ENCODE assay signal across 8 mouse cellular contexts in the genomic region with DNA sequence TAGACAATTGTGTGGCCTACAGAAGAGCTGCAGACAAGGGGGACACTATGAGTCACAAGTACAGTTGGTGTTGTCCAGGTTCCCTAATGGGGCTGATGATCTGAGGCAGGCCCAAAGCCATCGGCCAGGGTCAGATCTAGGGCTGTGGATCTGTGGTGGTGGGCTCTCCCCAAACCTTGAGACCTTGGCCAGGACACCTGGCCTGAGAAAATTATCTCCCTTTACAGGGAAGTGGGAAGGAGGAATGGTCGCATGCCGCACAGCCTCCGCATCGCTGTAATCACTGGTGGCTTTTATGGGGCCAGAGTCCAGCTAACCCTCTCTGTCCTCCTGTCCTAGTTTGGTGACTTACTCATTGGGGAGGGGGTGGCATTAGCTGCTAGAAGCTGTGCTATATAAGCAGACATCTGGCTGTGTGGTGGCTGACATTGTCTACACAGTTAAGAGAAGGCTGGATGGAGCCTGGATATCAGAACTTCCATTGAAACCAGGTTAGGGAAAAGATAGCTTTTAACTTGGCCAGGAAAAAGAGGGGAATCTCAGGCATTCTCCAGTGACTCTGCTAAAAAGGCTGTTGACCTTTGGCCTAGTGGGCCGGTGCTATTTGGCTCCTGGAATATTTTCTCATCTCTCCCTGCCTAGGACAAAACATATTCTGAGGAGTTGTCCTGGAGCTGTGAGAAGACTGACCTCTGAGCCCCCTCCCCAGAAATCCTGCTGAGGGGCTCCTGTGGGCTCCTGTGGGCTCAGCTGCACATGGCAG. TPM values are rescaled to one million over a fixed set of nuclear protein-coding genes. Genes with fewer than 3 reads are reported as not detected.
DNase-seq lines count a peak whose midpoint lies in the region; ATAC-seq and TF ChIP-seq lines count a peak whose summit lies in the region.

No protein-coding gene starts in this region.

- 46% methylated on average over 6 of the region's 6 CpGs for WGBS in lung, adult 2 months
- WGBS in forebrain, embryonic 14.5 days, result 81% methylated on average over 6 of the region's 6 CpGs
- 75% methylated on average over 6 of the region's 6 CpGs for WGBS in midbrain, embryonic 15.5 days

- no peak for TF ChIP-seq CTCF in lung, adult 2 months (IDR thresholded peaks at IDR 0.05; ENCODE audit: insufficient read depth, low read length)

- H3K27ac ChIP-seq in forebrain, embryonic 14.5 days (ENCODE audit: low read depth, low read length), result peak overlapping the region; percentile 49; the same call in 1 of the 2 replicates
- H3K27ac ChIP-seq in midbrain, embryonic 15.5 days, result 0 out of 2 replicates have a peak overlapping the region, but pooled peaks have one; percentile 98

- no peak for DNase-seq in lung, adult 2 months
- no peak for DNase-seq in lung, postnatal 25 days (ENCODE audit: low spot score)
- DNase-seq in forebrain, embryonic 14.5 days (ENCODE audit: low spot score), result no peak
- DNase-seq in kidney, adult 9 months, result peak; percentile 80
- no peak for DNase-seq in frontal cortex, adult 2 months (ENCODE audit: extremely low spot score in 1 of 2, low spot score in 1 of 2)
- DNase-seq in c-Kit-positive CD71-positive TER-119-positive erythroid progenitor cells, embryonic 14.5 days (ENCODE audit: low spot score), result no peak
- DNase-seq in cerebellum, adult 8-10 months, result no peak

- 0 out of 2 replicates have a peak, but pooled peaks cover 3% of the 10 kb centered on the region for H3K36me3 ChIP-seq in forebrain, embryonic 14.5 days (ENCODE audit: control insufficient read depth, insufficient read depth, low read length)
- H3K36me3 ChIP-seq in midbrain, embryonic 15.5 days (replicated peaks), result no peaks in the 10 kb centered on the region

- H3K27me3 ChIP-seq in forebrain, embryonic 14.5 days (replicated peaks; ENCODE audit: control insufficient read depth, insufficient read depth, low read length), result peaks cover 10% of the 10 kb centered on the region; the same call in 1 of the 2 replicates
- peaks cover 13% of the 10 kb centered on the region for H3K27me3 ChIP-seq in midbrain, embryonic 15.5 days (replicated peaks)

- no peak for TF ChIP-seq POLR2A in lung, adult 2 months (IDR thresholded peaks at IDR 0.05; ENCODE audit: borderline replicate concordance, extremely low read depth, low read depth, low read length)

- peak overlapping the region; percentile 96 for H3K4me2 ChIP-seq in forebrain, embryonic 14.5 days (ENCODE audit: low read length)
- H3K4me2 ChIP-seq in midbrain, embryonic 15.5 days, result peak overlapping the region; percentile 92

- H3K4me3 ChIP-seq in lung, adult 2 months (replicated peaks; ENCODE audit: extremely low read depth, low read depth, low read length), result peak overlapping the region; percentile 3
- H3K4me3 ChIP-seq in forebrain, embryonic 14.5 days (ENCODE audit: low read depth, low read length), result peak overlapping the region; percentile 88
- H3K4me3 ChIP-seq in midbrain, embryonic 15.5 days, result peak overlapping the region; percentile 85

- ATAC-seq in forebrain, embryonic 14.5 days, result no peak
- no peak for ATAC-seq in midbrain, embryonic 15.5 days (replicated peaks)

- H3K4me1 ChIP-seq in lung, adult 2 months (ENCODE audit: control insufficient read depth, insufficient read depth, low read length), result peaks cover 63% of the 10 kb centered on the region
- peaks cover 53% of the 10 kb centered on the region for H3K4me1 ChIP-seq in forebrain, embryonic 14.5 days (ENCODE audit: control insufficient read depth, insufficient read depth, low read length)
- peaks cover 73% of the 10 kb centered on the region for H3K4me1 ChIP-seq in midbrain, embryonic 15.5 days

- no peaks in the 10 kb centered on the region for H3K9me3 ChIP-seq in forebrain, embryonic 14.5 days (replicated peaks; ENCODE audit: control insufficient read depth, low read length)
- H3K9me3 ChIP-seq in midbrain, embryonic 15.5 days, result no peaks in the 10 kb centered on the region

- peak overlapping the region; percentile 90 for H3K9ac ChIP-seq in forebrain, embryonic 14.5 days (ENCODE audit: low read length)
- H3K9ac ChIP-seq in midbrain, embryonic 15.5 days, result peak overlapping the region; percentile 87

RNA-seq across cellular contexts. Expression of a gene that starts 2.7 kb away (rescaled TPM):
- polyA plus RNA-seq in lung, adult 2 months (2012; rRNA removed), result 87.0 and 94.3 TPM in 2 replicates
- polyA plus RNA-seq in forebrain, embryonic 14.5 days (2014; fragmentation: Nextera tagmentation; extraction: Ambion mirVana), result 17.3 and 20.4 TPM in 2 replicates
- 23.2 and 25.3 TPM in 2 replicates for polyA plus RNA-seq in midbrain, embryonic 15.5 days (2015; fragmentation: Nextera tagmentation; extraction: Ambion mirVana)
- polyA plus RNA-seq in frontal cortex, adult 2 months (2012; rRNA removed), result 137 and 138 TPM in 2 replicates

Comparison
In these comparisons a context has a peak if more than half of its experiments do, and no peak if none do; other contexts are left out.
1. H3K4me3 ChIP-seq: peak in every context shown above with its lines; median percentile 88 in forebrain, embryonic 14.5 days; 85 in midbrain, embryonic 15.5 days; 3 in lung, adult 2 months.